Mouse (Mus musculus) lung, postnatal 0 days (tissue): ENCODE measurements around the gene Adcy10. TPM values are rescaled to one million over a fixed set of nuclear protein-coding genes. Genes with fewer than 3 reads are reported as not detected.
A peak's percentile ranks its signal among the peaks of the same experiment; 100 is the strongest.

Source experiments
- ATAC-seq: fragments of 200-750 bp; cut with Nextera tagmentation; 2 replicates; pipeline ENCODE4 v1.8.0; 2017; ENCODE audit warnings: moderate library complexity
- DNase-seq: peaks from one replicate; pipeline ENCODE4 v3.0.0-alpha.2; 2016; ENCODE audit warnings: low spot score
- H3K27ac ChIP-seq: fragments of 300-500 bp; sonication (generic); 2 replicates; pipeline ENCODE4 v1.5.1; 2014; ENCODE audit warnings: antibody characterized with exemption, mild to moderate bottlenecking, low read length, mixed read lengths
- H3K27me3 ChIP-seq: fragments of 300-500 bp; sonication (generic); replicated peaks from 2 replicates; pipeline ENCODE4 v1.6.1; 2014; ENCODE audit warnings: low read length, mixed read lengths; ENCODE audit not compliant: insufficient read depth
- H3K36me3 ChIP-seq: fragments of 300-500 bp; sonication (generic); 2 replicates; pipeline ENCODE4 v1.6.1; 2014; ENCODE audit warnings: low read length, mixed read lengths; ENCODE audit not compliant: insufficient read depth
- H3K4me1 ChIP-seq: fragments of 300-500 bp; sonication (generic); 2 replicates; pipeline ENCODE4 v1.6.1; 2014; ENCODE audit warnings: antibody characterized with exemption, low read depth, low read length, mixed read lengths; ENCODE audit not compliant: insufficient read depth
- H3K4me2 ChIP-seq: fragments of 300-500 bp; sonication (generic); replicated peaks from 2 replicates; pipeline ENCODE4 v1.6.1; 2014; ENCODE audit warnings: low read depth, mild to moderate bottlenecking, low read length, moderate library complexity, mixed read lengths
- H3K4me3 ChIP-seq: fragments of 300-500 bp; sonication (generic); 2 replicates; pipeline ENCODE4 v1.5.1; 2014; ENCODE audit warnings: low read depth, low read length
- H3K9ac ChIP-seq: fragments of 300-500 bp; sonication (generic); replicated peaks from 2 replicates; pipeline ENCODE4 v1.6.1; 2014; ENCODE audit warnings: low read depth, mild to moderate bottlenecking
- H3K9me3 ChIP-seq: fragments of 300-500 bp; sonication (generic); 2 replicates; pipeline ENCODE4 v1.6.1; 2016; ENCODE audit warnings: low read length, mixed read lengths
- CTCF ChIP-seq: IDR thresholded peaks from 2 replicates; pipeline ENCODE4 v1.5.1; 2016; ENCODE audit warnings: antibody characterized with exemption, mild to moderate bottlenecking
- EP300 ChIP-seq: IDR thresholded peaks from 2 replicates; pipeline ENCODE4 v1.6.1; 2016; ENCODE audit warnings: antibody characterized with exemption, mild to moderate bottlenecking, control low read depth
- WGBS: fragments of 180-500 bp; shearing (Covaris S2); extraction: QIAGEN DNeasy Blood & Tissue Kit; methylation state at CpG from one replicate; pipeline ENCODE4 v1.1.7; 2014; 5-methylcytosine and 5-hydroxymethylcytosine counted together
- polyA plus RNA-seq: library from polyadenylated mRNA; unstranded; fragments of >200 nt; fragmentation: Nextera tagmentation; extraction: Ambion mirVana; gene quantifications from 2 replicates; pipeline ENCODE4 v1.2.1, GENCODE M21; 2015

Gene Adcy10
- polyA plus RNA-seq, 1 experiment from 2014 or later: not detected

GRCm38 (mm10) chr1:165503307-165504024 lies 18.5 kb downstream of the Adcy10 start:
- peak; percentile 78 for ATAC-seq
- WGBS: 16% methylated on average over 10 of the region's 10 CpGs
- H3K27me3 ChIP-seq: no peaks in the 10 kb centered on the region
- TF ChIP-seq CTCF (peak; percentile 80), EP300 (no peak)
- no peak overlapping the region for H3K4me3 ChIP-seq
- H3K9me3 ChIP-seq: no peaks in the 10 kb centered on the region
- no peaks in the 10 kb centered on the region for H3K36me3 ChIP-seq
- H3K4me1 ChIP-seq: no peaks in the 10 kb centered on the region
- H3K9ac ChIP-seq: no peak overlapping the region
- peak; percentile 80 for DNase-seq
- H3K27ac ChIP-seq: no peak overlapping the region
- H3K4me2 ChIP-seq: no peak overlapping the region

- H3K27me3 ChIP-seq: no peaks in the 10 kb centered on the region
- TF ChIP-seq CTCF: no peak
- TF ChIP-seq EP300: no peak
- ATAC-seq (no peak), DNase-seq (no peak)
- no peak overlapping the region for H3K4me2 ChIP-seq
- H3K36me3 ChIP-seq: no peaks in the 10 kb centered on the region
- H3K9ac ChIP-seq: no peak overlapping the region
- 87% methylated on average over 6 of the region's 6 CpGs for WGBS
- no peaks in the 10 kb centered on the region for H3K9me3 ChIP-seq
- H3K4me3 ChIP-seq: no peak overlapping the region
- no peak overlapping the region for H3K27ac ChIP-seq
- no peaks in the 10 kb centered on the region for H3K4me1 ChIP-seq
Observed at GRCm38 (mm10) chr1:165506303-165506702, 21.3 kb downstream of the Adcy10 start.

GRCm38 (mm10) chr1:165510161-165510560 lies 25.2 kb downstream of the Adcy10 start:
- WGBS: 67% methylated on average over 6 of the region's 6 CpGs
- H3K9ac ChIP-seq: no peak overlapping the region
- H3K27me3 ChIP-seq: no peaks in the 10 kb centered on the region
- no peak overlapping the region for H3K27ac ChIP-seq
- H3K4me2 ChIP-seq: no peak overlapping the region
- no peak overlapping the region for H3K4me3 ChIP-seq
- TF ChIP-seq EP300 (no peak), CTCF (no peak)
- no peaks in the 10 kb centered on the region for H3K4me1 ChIP-seq
- ATAC-seq (no peak; the same call in 1 of the 2 replicates), DNase-seq (peak; percentile 42)
- H3K9me3 ChIP-seq: no peaks in the 10 kb centered on the region
- H3K36me3 ChIP-seq: no peaks in the 10 kb centered on the region

- H3K9ac ChIP-seq: no peak overlapping the region
- TF ChIP-seq CTCF (no peak), EP300 (no peak)
- no peaks in the 10 kb centered on the region for H3K9me3 ChIP-seq
- H3K36me3 ChIP-seq: no peaks in the 10 kb centered on the region
- no peak for ATAC-seq
- H3K27ac ChIP-seq: no peak overlapping the region
- no peak for DNase-seq
- no peak overlapping the region for H3K4me3 ChIP-seq
- no peak overlapping the region for H3K4me2 ChIP-seq
- no peaks in the 10 kb centered on the region for H3K27me3 ChIP-seq
- H3K4me1 ChIP-seq: no peaks in the 10 kb centered on the region
- 84% methylated on average over 7 of the region's 7 CpGs for WGBS
Observed at GRCm38 (mm10) chr1:165520716-165521115, 35.7 kb downstream of the Adcy10 start.

- no peak for DNase-seq
Observed at GRCm38 (mm10) chr1:165536079-165536675, 51.2 kb downstream of the Adcy10 start.

GRCm38 (mm10) chr1:165537241-165537807 lies 52.3 kb downstream of the Adcy10 start:
- 53% methylated on average over 5 of the region's 5 CpGs for WGBS
- ATAC-seq: no peak
- Histone ChIP-seq H3K4me2 (no peak overlapping the region), H3K27ac (no peak overlapping the region), H3K36me3 (no peaks in the 10 kb centered on the region), H3K4me1 (no peaks in the 10 kb centered on the region), H3K27me3 (no peaks in the 10 kb centered on the region), H3K9ac (no peak overlapping the region), H3K9me3 (no peaks in the 10 kb centered on the region), H3K4me3 (no peak overlapping the region)
- TF ChIP-seq CTCF: no peak
- no peak for TF ChIP-seq EP300
- DNase-seq: no peak

More at GRCm38 (mm10) chr1:165536079-165536675, 51.2 kb downstream of the Adcy10 start:
- 73% methylated on average over 12 of the region's 12 CpGs for WGBS
- Histone ChIP-seq H3K9ac (no peak overlapping the region), H3K27me3 (no peaks in the 10 kb centered on the region), H3K27ac (no peak overlapping the region), H3K4me2 (no peak overlapping the region), H3K4me3 (no peak overlapping the region), H3K36me3 (no peaks in the 10 kb centered on the region), H3K4me1 (no peaks in the 10 kb centered on the region), H3K9me3 (no peaks in the 10 kb centered on the region)
- TF ChIP-seq CTCF (no peak), EP300 (no peak)
- ATAC-seq: no peak
